Mouse (Mus musculus) natural killer cell, adult 2 months (primary cell): ENCODE results near the gene Ctdspl2.
"Not testable (repeated sequence)": the region's sequence is repeated elsewhere in the genome, so short reads cannot be mapped to it uniquely, and the experiment has no call there.

Source experiments
- DNase-seq, 2 experiments: peaks; one replicate each; pipeline ENCODE4 v3.0.0; 2022; ENCODE audit warnings: low spot score in 2 of 2

Ctdspl2 gene

GRCm38 (mm10) chr2:121955765-121956223 is at the start of gene Ctdspl2, which contains the start of gene Mageb3:
Gene Ctdspl2 (plus strand): TSS chr2:121956001.
Gene Mageb3 (minus strand): TSS chr2:121956092.
- peak; percentile 87 to 92 for DNase-seq

- DNase-seq = no peak
Measured at GRCm38 (mm10) chr2:121909975-121910374, 45.8 kb upstream of the Ctdspl2 start.

- DNase-seq = no peak
Measured at GRCm38 (mm10) chr2:121916047-121916970, 39.5 kb upstream of the Ctdspl2 start.

- not testable (repeated sequence) for DNase-seq
Measured at GRCm38 (mm10) chr2:121937624-121938023, 18.2 kb upstream of the Ctdspl2 start.

GRCm38 (mm10) chr2:121943364-121943763 is 12.4 kb upstream of the Ctdspl2 start:
- DNase-seq = no peak

GRCm38 (mm10) chr2:121954971-121955656 is 687 bp upstream of the Ctdspl2 start:
- no peak for DNase-seq

- DNase-seq = peak; percentile 87 to 91
Measured at GRCm38 (mm10) chr2:121956224-121957018, 620 bp downstream of the Ctdspl2 start.

GRCm38 (mm10) chr2:121957216-121957792 is 1.5 kb downstream of the Ctdspl2 start:
- DNase-seq = peak in 1 of 2 experiments; percentile 11

DNA sequence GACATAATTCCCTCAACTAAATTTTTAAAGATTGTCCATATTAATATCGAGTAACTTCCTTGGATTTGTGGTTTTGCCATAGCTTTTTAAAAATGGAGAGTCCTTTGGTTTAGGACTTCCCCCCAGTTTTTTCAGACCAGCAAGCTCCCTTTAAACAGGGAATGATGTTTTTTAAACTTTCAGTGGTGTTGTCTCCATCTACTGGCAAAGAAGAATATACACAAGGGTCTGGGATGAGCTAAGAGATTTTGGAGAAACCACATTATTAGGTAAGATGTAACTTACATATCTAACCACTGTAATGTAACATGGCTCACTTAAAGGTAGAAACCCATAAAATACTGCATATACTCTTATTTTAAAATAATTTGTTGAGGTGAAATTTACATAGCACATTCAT is 39.9 kb downstream of the Ctdspl2 start:
- DNase-seq = no peak

DNA sequence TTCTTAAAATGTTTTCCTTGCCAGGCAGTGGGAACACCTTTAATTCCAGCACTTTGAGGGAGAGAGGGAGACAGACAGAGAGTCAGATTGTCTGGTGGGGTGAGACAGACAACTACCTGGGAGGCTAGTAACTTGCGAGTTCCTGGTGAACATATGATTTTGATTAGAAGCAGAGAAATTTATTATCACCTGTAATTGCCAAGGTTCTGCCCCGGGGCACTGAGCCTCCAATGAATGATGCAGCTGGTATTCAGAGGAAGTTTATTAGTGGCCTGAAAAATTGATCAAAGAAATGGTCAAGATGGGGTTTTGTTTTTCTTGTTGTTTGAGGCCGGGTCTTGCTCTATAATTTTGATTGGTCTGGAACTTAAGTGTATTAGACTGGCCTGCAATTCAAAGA is 53.0 kb downstream of the Ctdspl2 start:
- no peak for DNase-seq

DNA sequence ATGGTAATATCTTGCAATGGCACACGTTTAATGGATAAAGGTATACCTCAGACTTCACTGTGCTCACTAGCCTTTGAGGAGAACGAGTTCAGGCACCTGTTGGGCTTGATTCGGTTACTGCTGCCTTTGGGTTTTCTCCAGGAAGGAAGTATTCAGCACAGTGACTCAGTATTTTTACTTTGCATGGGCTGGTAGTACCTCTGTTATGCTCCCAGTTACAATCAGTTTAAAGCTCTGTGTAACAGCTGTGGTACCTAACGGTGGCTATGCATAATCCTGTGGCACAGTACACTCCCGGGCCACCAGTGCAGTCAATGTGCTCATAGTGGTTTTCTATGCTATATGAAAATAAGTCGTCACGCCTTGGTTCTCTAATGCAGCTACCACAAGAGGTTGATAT is 55.6 kb downstream of the Ctdspl2 start:
- no peak for DNase-seq

- no peak for DNase-seq
Measured at GRCm38 (mm10) chr2:122018705-122019104, 62.9 kb downstream of the Ctdspl2 start.

GRCm38 (mm10) chr2:122022284-122022683 is 66.5 kb downstream of the Ctdspl2 start:
- no peak for DNase-seq

DNA sequence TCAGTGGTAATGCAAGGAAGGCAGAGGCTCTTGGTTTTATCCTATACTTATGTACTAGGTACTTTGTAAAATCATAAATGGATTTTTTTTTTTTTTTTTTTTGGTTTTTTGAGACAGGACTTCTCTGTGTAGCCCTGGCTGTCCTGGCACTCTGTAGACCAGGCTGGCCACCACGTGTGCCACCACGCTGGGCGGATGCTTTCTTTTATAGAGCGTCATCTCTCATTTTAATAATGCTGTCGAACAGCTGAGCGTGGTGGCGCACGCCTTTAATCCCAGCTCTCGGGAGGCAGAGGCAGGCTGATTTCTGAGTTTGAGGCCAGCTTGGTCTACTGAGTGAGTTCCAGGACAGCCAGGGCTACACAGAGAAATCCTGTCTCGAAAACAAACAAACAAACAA is 71.3 kb downstream of the Ctdspl2 start:
- DNase-seq = not testable (repeated sequence)

DNA sequence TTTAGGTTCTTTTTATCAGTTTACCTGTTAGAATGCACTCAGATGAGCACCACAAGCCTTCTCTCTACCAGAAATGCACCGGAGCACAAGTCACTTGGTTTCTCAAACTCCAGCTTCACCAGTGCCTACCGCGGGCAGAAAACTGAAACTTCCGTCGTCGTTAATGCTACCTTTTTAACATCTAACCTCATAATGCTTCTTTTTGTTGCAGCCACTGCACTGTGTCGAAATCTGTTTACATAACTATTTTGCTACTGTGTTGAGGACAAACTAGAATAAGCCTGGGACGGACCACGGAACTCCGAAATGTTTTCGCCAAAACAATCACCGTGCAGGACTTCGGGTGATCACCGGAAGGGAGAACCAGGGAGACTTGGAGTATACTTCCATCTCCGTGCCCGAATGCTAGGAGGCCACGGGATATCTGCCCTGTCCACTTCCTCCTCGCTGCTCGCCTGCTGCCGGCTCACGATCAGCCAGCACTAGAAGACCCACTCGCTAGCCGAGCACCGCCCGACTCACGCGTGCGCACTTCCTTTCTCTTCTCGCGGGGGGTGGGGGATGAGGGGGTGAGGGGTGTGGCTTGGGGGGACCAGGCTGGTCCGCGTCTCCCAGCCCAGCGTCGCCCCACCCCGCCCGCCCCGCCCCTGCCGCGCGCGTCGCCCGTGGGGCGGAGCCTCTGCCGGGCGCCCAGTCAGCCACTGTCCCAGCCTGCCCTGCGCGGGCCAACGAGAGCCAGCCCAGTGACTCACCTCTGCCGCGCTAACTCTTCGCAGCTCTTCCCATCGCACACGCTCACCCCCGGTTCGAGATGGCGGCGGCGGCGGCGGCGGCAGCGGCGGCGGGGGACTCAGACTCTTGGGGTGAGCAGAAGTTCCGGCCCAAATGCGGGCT is 72.3 kb downstream of the Ctdspl2 start, which contains the start of gene Eif3j1:
Gene Eif3j1, plus strand, starts transcription at position 685 of the 894 bp plus-strand sequence.
- peak; percentile 84 to 91 for DNase-seq

- peak; percentile 45 to 72 for DNase-seq
Measured at GRCm38 (mm10) chr2:122028756-122029700, 73.2 kb downstream of the Ctdspl2 start.

DNA sequence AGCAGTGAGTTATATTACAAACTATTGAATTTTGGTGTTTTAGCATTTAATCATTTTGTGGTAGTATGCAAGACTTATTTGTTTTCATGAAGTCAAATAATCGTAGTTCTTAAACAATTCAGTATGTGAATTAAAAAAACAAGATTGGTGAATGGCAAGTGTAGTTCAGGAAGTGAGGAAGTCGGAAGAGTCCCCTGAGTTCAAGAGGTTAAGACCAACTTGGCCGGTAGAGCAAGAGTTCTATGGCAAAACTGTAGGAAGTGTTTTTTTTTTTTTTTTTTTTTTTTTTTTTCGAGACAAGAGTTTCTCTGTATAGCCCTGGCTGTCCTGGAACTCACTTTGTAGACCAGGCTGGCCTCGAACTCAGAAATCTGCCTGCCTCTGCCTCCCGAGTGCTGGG is 76.2 kb downstream of the Ctdspl2 start:
- no peak for DNase-seq

DNA sequence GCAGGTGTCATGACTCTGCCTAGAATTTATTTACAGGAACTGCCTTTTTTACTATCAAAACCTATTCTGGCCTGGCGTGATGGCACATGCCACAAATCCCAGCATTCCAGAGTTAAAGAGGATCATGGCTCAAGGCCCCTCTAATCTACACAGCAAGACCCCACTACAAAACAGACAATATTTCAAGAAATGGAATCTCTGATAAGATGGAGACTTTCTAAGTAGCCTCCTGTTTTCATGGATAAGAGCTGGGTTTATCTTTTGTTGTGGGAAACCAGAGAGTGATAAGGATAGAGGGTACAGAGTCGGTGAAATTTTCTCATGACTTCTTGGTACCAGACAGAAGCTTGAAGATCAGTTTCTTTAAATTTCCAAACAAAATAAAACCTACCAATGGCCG is 80.3 kb downstream of the Ctdspl2 start:
- DNase-seq = no peak

DNA sequence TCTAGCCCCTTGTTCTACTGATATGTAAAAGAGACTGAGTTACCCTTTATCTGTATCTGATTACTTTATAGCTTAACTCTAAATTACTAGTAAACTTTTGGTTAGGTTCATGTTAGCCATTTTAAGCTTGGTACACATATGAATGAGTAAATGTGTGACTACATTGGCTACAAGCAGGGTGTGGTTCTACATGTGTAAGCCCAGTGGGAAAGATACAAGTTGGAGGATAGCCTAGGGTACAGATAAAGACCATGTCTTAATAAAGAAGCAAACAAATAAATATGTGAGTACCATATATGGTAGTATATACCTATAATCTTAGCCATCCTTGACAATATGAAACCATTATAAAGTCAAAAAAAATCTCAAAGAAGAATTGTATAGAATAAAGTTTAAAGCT is 88.1 kb downstream of the Ctdspl2 start:
- no peak for DNase-seq
